Mouse (Mus musculus): ENCODE measurements around the gene Zfp189. TPM values are rescaled to one million over a fixed set of nuclear protein-coding genes. Genes with fewer than 3 reads are reported as not detected.
A peak's percentile ranks its signal among the peaks of the same experiment; 100 is the strongest.
"Not testable (repeated sequence)": the region's sequence is repeated elsewhere in the genome, so short reads cannot be mapped to it uniquely, and the experiment has no call there.

Gene Zfp189
- polyA plus RNA-seq, 1 experiment from 2014 or later = 6.0 TPM

- ATAC-seq (ENCODE audit: insufficient read depth, low FRiP score, low read depth) = no peak
- Histone ChIP-seq H3K27ac (no peak within 1 kb of the TSS), H3K9ac (no peak within 1 kb of the TSS), H3K9me3 (no peaks in the 10 kb centered on the region), H3K36me3 (no peaks in the 10 kb centered on the region), H3K4me3 (replicated peaks) (no peak within 1 kb of the TSS), H3K27me3 (replicated peaks) (no peaks in the 10 kb centered on the region), H3K4me2 (no peak within 1 kb of the TSS), H3K4me1 (no peaks in the 10 kb centered on the region)
- WGBS = 59% methylated on average over 3 of the region's 3 CpGs
These were observed 14.6 kb upstream of the Zfp189 start, which contains the start of gene Baat for GRCm38 (mm10) chr4:49506386-49506785. Baat (minus strand) TSS chr4:49506557.

GRCm38 (mm10) chr4:49509183-49509582, 11.8 kb upstream of the Zfp189 start:
- peaks cover 5% of the 10 kb centered on the region; the same call in 1 of the 2 replicates for H3K36me3 ChIP-seq
- no peak for ATAC-seq (ENCODE audit: insufficient read depth, low FRiP score, low read depth)
- no peak overlapping the region for H3K4me2 ChIP-seq
- H3K9ac ChIP-seq = no peak overlapping the region
- no peaks in the 10 kb centered on the region for H3K9me3 ChIP-seq
- H3K4me1 ChIP-seq = no peaks in the 10 kb centered on the region
- no peak overlapping the region for H3K4me3 ChIP-seq (replicated peaks)
- no peaks in the 10 kb centered on the region for H3K27me3 ChIP-seq (replicated peaks)
- no peak overlapping the region for H3K27ac ChIP-seq
- WGBS = 74% methylated on average over 2 of the region's 2 CpGs

DNA sequence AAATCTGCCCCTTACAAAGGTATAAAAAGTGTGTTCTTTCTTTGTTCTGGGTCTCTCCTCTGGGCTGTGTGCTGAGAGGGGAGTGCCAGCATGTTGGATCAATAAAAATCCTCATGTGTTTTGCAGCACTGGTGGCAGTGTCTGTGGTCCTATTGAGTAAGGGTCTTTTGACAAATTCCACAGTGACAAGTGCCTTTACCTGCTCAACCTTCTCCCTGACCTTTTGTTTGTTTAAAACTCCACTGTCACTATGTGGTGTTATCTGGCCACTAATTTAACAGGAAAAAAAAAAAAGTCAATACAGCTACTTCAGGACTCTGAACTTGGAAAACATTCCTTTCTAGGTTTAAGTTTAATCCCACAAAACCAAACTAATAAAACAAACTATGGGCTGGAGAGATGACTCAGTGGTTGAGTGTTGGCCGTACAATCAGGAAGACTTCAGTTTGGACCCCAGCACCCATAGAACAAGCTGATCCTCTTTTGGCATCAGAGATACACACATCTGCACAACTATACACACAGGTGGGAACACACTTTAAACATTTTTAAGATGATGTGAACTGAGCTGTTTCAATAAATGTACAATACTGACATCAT, 10.6 kb upstream of the Zfp189 start:
- not testable (repeated sequence) for H3K4me1 ChIP-seq; H3K36me3 ChIP-seq; ATAC-seq (ENCODE audit: insufficient read depth, low FRiP score, low read depth)

GRCm38 (mm10) chr4:49512636-49513035, 8.3 kb upstream of the Zfp189 start:
- H3K4me3 ChIP-seq (replicated peaks) = no peak overlapping the region
- H3K36me3 ChIP-seq = peaks cover 5% of the 10 kb centered on the region; the same call in 1 of the 2 replicates
- no peaks in the 10 kb centered on the region for H3K4me1 ChIP-seq
- no peak overlapping the region for H3K9ac ChIP-seq
- H3K9me3 ChIP-seq = no peaks in the 10 kb centered on the region
- H3K4me2 ChIP-seq = no peak overlapping the region
- no peak for ATAC-seq (ENCODE audit: insufficient read depth, low FRiP score, low read depth)
- H3K27ac ChIP-seq = no peak overlapping the region
- WGBS = 90% methylated on average over 4 of the region's 4 CpGs
- H3K27me3 ChIP-seq (replicated peaks) = no peaks in the 10 kb centered on the region

More for the DNA sequence above, 10.6 kb upstream of the Zfp189 start:
- not testable (repeated sequence) for H3K27ac ChIP-seq; H3K4me2 ChIP-seq; H3K9ac ChIP-seq; H3K27me3 ChIP-seq (replicated peaks); H3K4me3 ChIP-seq (replicated peaks); H3K9me3 ChIP-seq
- WGBS = 62% methylated on average over 1 of the region's 1 CpGs

- Histone ChIP-seq H3K27me3 (replicated peaks) (no peaks in the 10 kb centered on the region), H3K4me3 (replicated peaks) (no peak overlapping the region), H3K9me3 (no peaks in the 10 kb centered on the region), H3K36me3 (peaks cover 9% of the 10 kb centered on the region; the same call in 1 of the 2 replicates), H3K4me1 (peaks cover 2% of the 10 kb centered on the region; the same call in 1 of the 2 replicates), H3K27ac (no peak overlapping the region), H3K9ac (no peak overlapping the region), H3K4me2 (no peak overlapping the region)
- 96% methylated on average over 6 of the region's 6 CpGs for WGBS
- ATAC-seq (ENCODE audit: insufficient read depth, low FRiP score, low read depth) = no peak
These were observed 6.5 kb upstream of the Zfp189 start for GRCm38 (mm10) chr4:49514441-49514840.

DNA sequence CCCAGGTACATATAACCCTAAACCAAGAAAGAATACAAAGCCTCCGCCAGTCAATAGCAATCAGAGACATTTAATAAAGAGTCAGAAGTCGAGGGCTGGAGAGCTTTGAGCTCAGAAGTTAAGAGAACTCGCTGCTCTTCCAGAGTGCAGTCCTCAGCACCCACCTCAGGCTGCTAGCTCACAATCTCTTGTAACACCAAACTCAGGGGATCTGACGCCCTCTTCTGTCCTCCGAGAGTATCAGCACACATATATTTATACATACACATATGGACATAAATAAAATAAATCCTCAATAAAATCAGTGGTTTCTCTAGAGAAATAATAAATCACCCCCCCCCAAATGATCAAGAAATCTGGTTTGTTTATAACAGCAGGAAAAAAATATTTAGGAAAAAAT, 1.5 kb upstream of the Zfp189 start:
- Histone ChIP-seq H3K27me3 (replicated peaks) (no peaks in the 10 kb centered on the region), H3K36me3 (0 out of 2 replicates have a peak, but pooled peaks cover 6% of the 10 kb centered on the region), H3K27ac (no peak overlapping the region), H3K9ac (no peak overlapping the region), H3K9me3 (no peaks in the 10 kb centered on the region), H3K4me3 (replicated peaks) (0 out of 2 replicates have a peak overlapping the region, but pooled peaks have one; percentile 8), H3K4me1 (peaks cover 6% of the 10 kb centered on the region; the same call in 1 of the 2 replicates), H3K4me2 (no peak overlapping the region)
- WGBS = 74% methylated on average over 5 of the region's 5 CpGs
- no peak for ATAC-seq (ENCODE audit: insufficient read depth, low FRiP score, low read depth)

DNA sequence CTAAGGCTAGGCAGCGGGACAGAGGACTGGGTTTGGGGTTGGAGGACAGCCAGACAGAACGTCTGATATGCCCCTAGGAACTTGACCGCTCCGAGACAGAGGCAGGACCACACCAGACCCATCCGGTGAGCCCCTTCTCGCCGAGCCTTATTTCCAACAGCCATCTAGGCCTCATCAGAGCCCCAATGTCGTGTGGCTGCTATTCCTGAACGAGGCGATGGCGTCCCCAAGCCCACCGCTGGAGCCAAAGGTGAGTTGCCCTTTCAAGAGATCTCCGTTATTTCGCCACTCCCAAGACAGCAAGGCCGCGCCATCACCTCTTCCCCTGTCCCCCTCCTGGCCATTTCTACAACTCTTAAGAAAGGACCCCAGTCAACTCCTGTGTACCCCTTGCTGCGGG, 370 bp downstream of the Zfp189 start:
- Histone ChIP-seq H3K4me3 (replicated peaks) (peak overlapping the region; percentile 77), H3K9ac (peak overlapping the region; percentile 56), H3K27me3 (replicated peaks) (no peaks in the 10 kb centered on the region), H3K4me2 (peak overlapping the region; percentile 66), H3K4me1 (peaks cover 6% of the 10 kb centered on the region; the same call in 1 of the 2 replicates), H3K9me3 (no peaks in the 10 kb centered on the region), H3K36me3 (0 out of 2 replicates have a peak, but pooled peaks cover 6% of the 10 kb centered on the region), H3K27ac (no peak overlapping the region)
- WGBS = under 1% methylated on average over 17 of the region's 17 CpGs
- peak; percentile 9; the same call in 1 of the 2 replicates for ATAC-seq (ENCODE audit: insufficient read depth, low FRiP score, low read depth)

- WGBS = 73% methylated on average over 9 of the region's 9 CpGs
- no peaks in the 10 kb centered on the region for H3K27me3 ChIP-seq (replicated peaks)
- H3K9me3 ChIP-seq = no peaks in the 10 kb centered on the region
- H3K36me3 ChIP-seq = 0 out of 2 replicates have a peak, but pooled peaks cover 6% of the 10 kb centered on the region
- peaks cover 6% of the 10 kb centered on the region; the same call in 1 of the 2 replicates for H3K4me1 ChIP-seq
- peak overlapping the region; percentile 66; the same call in 1 of the 2 replicates for H3K4me2 ChIP-seq
- no peak overlapping the region for H3K27ac ChIP-seq
- no peak overlapping the region for H3K9ac ChIP-seq
- ATAC-seq (ENCODE audit: insufficient read depth, low FRiP score, low read depth) = no peak
- 0 out of 2 replicates have a peak overlapping the region, but pooled peaks have one; percentile 4 for H3K4me3 ChIP-seq (replicated peaks)
These were observed 1.6 kb downstream of the Zfp189 start for GRCm38 (mm10) chr4:49522576-49522975.

DNA sequence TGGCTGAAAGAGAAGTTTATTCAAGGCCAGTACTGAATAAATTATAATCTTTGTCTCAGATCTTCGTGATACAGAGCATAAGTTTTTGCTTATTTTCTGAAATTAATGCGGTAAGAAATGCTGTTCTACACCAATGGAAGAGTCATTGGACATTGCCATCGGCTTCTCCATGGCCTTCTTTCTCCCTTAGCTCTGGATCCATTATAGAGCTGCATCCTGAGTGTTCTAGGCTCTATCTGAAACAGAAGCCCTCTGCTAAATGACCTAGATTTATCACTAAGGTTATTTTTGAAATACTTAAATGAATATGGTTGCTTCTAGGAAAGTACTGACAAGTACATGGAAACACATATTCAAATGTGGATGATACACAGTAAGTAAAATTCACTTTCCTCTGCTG, 14.1 kb downstream of the Zfp189 start:
- Histone ChIP-seq H3K4me2 (no peak overlapping the region), H3K27me3 (replicated peaks) (no peaks in the 10 kb centered on the region), H3K27ac (no peak overlapping the region), H3K4me1 (no peaks in the 10 kb centered on the region), H3K36me3 (peaks cover 5% of the 10 kb centered on the region), H3K9ac (no peak overlapping the region), H3K4me3 (replicated peaks) (no peak overlapping the region), H3K9me3 (0 out of 2 replicates have a peak, but pooled peaks cover under 1% of the 10 kb centered on the region)
- ATAC-seq (ENCODE audit: insufficient read depth, low FRiP score, low read depth) = no peak
- WGBS = 88% methylated on average over 3 of the region's 3 CpGs

GRCm38 (mm10) chr4:49535675-49536294, 14.8 kb downstream of the Zfp189 start:
- Histone ChIP-seq H3K4me3 (replicated peaks) (no peak overlapping the region), H3K27ac (no peak overlapping the region), H3K4me2 (no peak overlapping the region), H3K4me1 (no peaks in the 10 kb centered on the region), H3K27me3 (replicated peaks) (no peaks in the 10 kb centered on the region), H3K36me3 (no peaks in the 10 kb centered on the region; the same call in 1 of the 2 replicates), H3K9me3 (no peaks in the 10 kb centered on the region), H3K9ac (no peak overlapping the region)
- 88% methylated on average over 4 of the region's 4 CpGs for WGBS
- ATAC-seq (ENCODE audit: insufficient read depth, low FRiP score, low read depth) = no peak

- Histone ChIP-seq H3K9me3 (no peaks in the 10 kb centered on the region), H3K4me2 (no peak overlapping the region)
- 82% methylated on average over 4 of the region's 4 CpGs for WGBS
These were observed 15.7 kb downstream of the Zfp189 start for GRCm38 (mm10) chr4:49536671-49537070.

DNA sequence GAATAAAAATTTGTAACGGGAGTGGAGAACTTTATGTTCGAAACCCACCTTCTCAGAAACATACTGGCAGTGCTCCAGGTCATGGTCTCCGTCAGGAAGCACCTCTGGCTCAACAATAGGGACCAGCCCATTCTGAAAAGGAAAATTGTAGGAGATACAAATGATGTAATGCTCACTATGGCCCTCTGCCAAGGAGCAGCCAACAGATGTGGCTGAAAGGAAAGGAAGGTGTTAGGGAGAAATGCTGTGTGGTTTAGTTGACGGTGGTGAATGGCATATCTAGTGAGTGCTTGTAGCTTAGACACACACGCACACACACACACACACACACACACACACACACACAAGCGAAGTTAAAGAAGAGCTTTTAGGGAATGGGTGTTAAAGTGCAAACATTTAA, 18.7 kb downstream of the Zfp189 start:
- H3K27ac ChIP-seq = no peak overlapping the region
- H3K27me3 ChIP-seq (replicated peaks) = no peaks in the 10 kb centered on the region
- H3K4me2 ChIP-seq = no peak overlapping the region
- no peaks in the 10 kb centered on the region for H3K9me3 ChIP-seq
- no peak for ATAC-seq (ENCODE audit: insufficient read depth, low FRiP score, low read depth)
- no peaks in the 10 kb centered on the region for H3K36me3 ChIP-seq
- H3K9ac ChIP-seq = no peak overlapping the region
- H3K4me3 ChIP-seq (replicated peaks) = no peak overlapping the region
- 50% methylated on average over 6 of the region's 6 CpGs for WGBS
- no peaks in the 10 kb centered on the region for H3K4me1 ChIP-seq

More at GRCm38 (mm10) chr4:49536671-49537070, 15.7 kb downstream of the Zfp189 start:
- H3K27ac ChIP-seq = no peak overlapping the region
- no peak overlapping the region for H3K9ac ChIP-seq
- H3K27me3 ChIP-seq (replicated peaks) = no peaks in the 10 kb centered on the region
- ATAC-seq (ENCODE audit: insufficient read depth, low FRiP score, low read depth) = no peak
- H3K4me3 ChIP-seq (replicated peaks) = no peak overlapping the region
- no peaks in the 10 kb centered on the region for H3K4me1 ChIP-seq
- H3K36me3 ChIP-seq = no peaks in the 10 kb centered on the region; the same call in 1 of the 2 replicates

All from stomach, embryonic 15.5 days (tissue).